Mouse (Mus musculus): ENCODE measurements around the gene Chrnd.

GRCm38 (mm10) chr1:87200811-87201210 is 10.4 kb downstream of the Chrnd start:
- no peak for TF ChIP-seq CTCF (IDR thresholded peaks at IDR 0.05; ENCODE audit: extremely low read depth, insufficient read length, insufficient replicate concordance, low read depth, low read length)
- no peak for TF ChIP-seq POLR2A (IDR thresholded peaks at IDR 0.05; ENCODE audit: low read depth, low read length)

Data from small intestine, adult 2 months (tissue).